Mouse (Mus musculus) lung, embryonic 16.5 days (tissue): ENCODE results near the gene Park7. TPM values are rescaled to one million over a fixed set of nuclear protein-coding genes. Genes with fewer than 3 reads are reported as not detected.

Experiments used
- ATAC-seq: fragments of 200-750 bp; cut with Nextera tagmentation; 2 replicates; pipeline ENCODE4 v1.8.0; 2017; ENCODE audit warnings: low read depth, mild to moderate bottlenecking, moderate library complexity
- H3K27ac ChIP-seq: fragments of 300-500 bp; sonication (generic); 2 replicates; pipeline ENCODE4 v1.5.1; 2014; ENCODE audit warnings: mild to moderate bottlenecking, control low read depth, low read length
- H3K27me3 ChIP-seq: fragments of 300-500 bp; sonication (generic); 2 replicates; pipeline ENCODE4 v1.6.1; 2014; ENCODE audit warnings: low read depth, low read length, mixed read lengths; ENCODE audit not compliant: control insufficient read depth, insufficient read depth
- H3K36me3 ChIP-seq: fragments of 300-500 bp; sonication (generic); 2 replicates; pipeline ENCODE4 v1.6.1; 2014; ENCODE audit warnings: low read length; ENCODE audit not compliant: control insufficient read depth, insufficient read depth
- H3K4me1 ChIP-seq: fragments of 300-500 bp; sonication (generic); replicated peaks from 2 replicates; pipeline ENCODE4 v1.6.1; 2014; ENCODE audit warnings: low read length, mixed read lengths; ENCODE audit not compliant: control insufficient read depth, insufficient read depth
- H3K4me2 ChIP-seq: fragments of 300-500 bp; sonication (generic); 2 replicates; pipeline ENCODE4 v1.6.1; 2014; ENCODE audit warnings: low read depth, low read length, control low read depth
- H3K4me3 ChIP-seq: fragments of 300-500 bp; sonication (generic); 2 replicates; pipeline ENCODE4 v1.5.1; 2014; ENCODE audit warnings: mild to moderate bottlenecking, low read length, control low read depth
- H3K9ac ChIP-seq: fragments of 300-500 bp; sonication (generic); 2 replicates; pipeline ENCODE4 v1.6.1; 2014; ENCODE audit warnings: low read length, control low read depth
- H3K9me3 ChIP-seq: fragments of 300-500 bp; sonication (generic); 2 replicates; pipeline ENCODE4 v1.6.1; 2016; ENCODE audit warnings: low read length; ENCODE audit not compliant: control insufficient read depth
- WGBS: fragments of 180-500 bp; shearing (Covaris S2); extraction: QIAGEN DNeasy Blood & Tissue Kit; methylation state at CpG from one replicate; pipeline ENCODE4 v1.1.7; 2014; 5-methylcytosine and 5-hydroxymethylcytosine counted together
- polyA plus RNA-seq: library from polyadenylated mRNA; unstranded; fragments of >200 nt; fragmentation: Nextera tagmentation; extraction: Ambion mirVana; gene quantifications from 2 replicates; pipeline ENCODE4 v1.2.1, GENCODE M21; 2015

Gene Park7
- polyA plus RNA-seq, 1 experiment from 2014 or later, result 403 TPM

DNA sequence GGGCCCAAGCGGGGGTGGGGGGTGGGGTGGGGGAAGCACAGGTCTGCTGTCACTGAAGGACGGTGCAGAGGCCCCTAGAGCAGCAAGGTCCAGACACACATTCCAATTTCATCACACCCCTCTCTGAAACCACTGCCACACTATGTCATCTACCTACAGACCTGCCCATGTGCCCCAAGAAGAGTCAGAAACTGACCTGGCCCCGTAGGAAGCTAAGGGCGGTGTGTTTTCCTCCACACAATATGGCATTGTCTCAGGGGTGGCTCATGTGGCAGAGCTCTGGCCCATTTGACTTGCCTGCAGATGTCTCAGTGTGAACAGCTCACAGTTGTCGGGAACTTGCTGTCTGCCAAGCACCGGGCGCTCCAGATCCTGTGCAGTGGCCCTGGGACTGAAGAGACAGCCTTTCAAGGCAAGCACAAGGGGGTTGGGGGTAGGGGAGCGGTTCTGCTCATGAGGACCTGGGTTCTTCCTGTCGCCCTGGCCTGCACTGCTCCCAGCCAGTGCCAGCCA, 42.0 kb downstream of the Park7 start:
- whole genome bisulfite sequencing, result 30% methylated on average over 9 of the region's 9 CpGs
- H3K4me2 ChIP-seq, result no peak overlapping the region
- H3K4me1 ChIP-seq, result peaks cover 40% of the 10 kb centered on the region
- H3K36me3 ChIP-seq, result peaks cover 7% of the 10 kb centered on the region
- H3K27me3 ChIP-seq, result no peaks in the 10 kb centered on the region
- peak overlapping the region; percentile 84 for H3K27ac ChIP-seq
- H3K4me3 ChIP-seq, result no peak overlapping the region
- H3K9ac ChIP-seq, result peak overlapping the region; percentile 49
- no peaks in the 10 kb centered on the region for H3K9me3 ChIP-seq
- ATAC-seq, result peak; percentile 17

DNA sequence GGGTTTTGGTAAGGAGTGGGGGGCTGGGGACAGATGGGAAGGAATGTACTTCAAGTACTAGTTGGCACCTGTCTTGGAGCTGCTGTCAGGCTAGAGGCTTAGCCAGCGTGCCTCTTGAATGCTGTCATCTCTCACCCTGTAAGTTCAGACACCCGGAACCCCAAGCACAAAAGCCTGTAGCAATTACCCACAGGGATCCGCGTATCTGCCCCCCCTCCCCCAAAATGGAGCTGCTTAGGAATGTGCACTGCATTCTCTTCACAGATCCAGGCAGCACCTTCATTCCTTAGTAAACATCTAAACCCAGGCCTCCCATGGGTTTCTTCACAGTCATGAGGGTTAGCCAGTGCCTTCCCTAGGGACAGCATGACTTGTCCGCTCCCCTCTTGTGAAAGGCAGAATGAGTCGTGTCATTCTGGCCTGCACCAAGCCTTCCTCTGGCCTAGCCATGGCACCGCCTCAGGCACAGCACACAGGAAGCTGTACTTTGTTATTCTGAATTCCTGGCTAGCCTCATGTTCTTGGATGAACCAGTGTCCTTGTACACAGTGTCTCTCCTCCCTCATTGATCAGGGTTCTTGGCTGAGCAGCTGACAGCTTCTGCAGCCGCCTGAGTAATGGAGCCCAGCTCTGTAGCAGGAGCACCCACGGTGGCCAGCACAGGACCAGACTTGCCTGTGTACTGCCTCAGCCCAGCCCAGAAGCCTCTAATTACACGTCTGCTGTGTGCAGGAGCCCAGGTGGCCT, 42.7 kb downstream of the Park7 start:
- peak; percentile 79 for ATAC-seq
- H3K4me2 ChIP-seq, result no peak overlapping the region
- H3K9me3 ChIP-seq, result no peaks in the 10 kb centered on the region
- peaks cover 40% of the 10 kb centered on the region for H3K4me1 ChIP-seq
- peaks cover 12% of the 10 kb centered on the region for H3K36me3 ChIP-seq
- no peaks in the 10 kb centered on the region for H3K27me3 ChIP-seq
- 27% methylated on average over 10 of the region's 10 CpGs for WGBS
- H3K9ac ChIP-seq, result peak overlapping the region; percentile 49
- peak overlapping the region; percentile 84 for H3K27ac ChIP-seq
- H3K4me3 ChIP-seq, result no peak overlapping the region

DNA sequence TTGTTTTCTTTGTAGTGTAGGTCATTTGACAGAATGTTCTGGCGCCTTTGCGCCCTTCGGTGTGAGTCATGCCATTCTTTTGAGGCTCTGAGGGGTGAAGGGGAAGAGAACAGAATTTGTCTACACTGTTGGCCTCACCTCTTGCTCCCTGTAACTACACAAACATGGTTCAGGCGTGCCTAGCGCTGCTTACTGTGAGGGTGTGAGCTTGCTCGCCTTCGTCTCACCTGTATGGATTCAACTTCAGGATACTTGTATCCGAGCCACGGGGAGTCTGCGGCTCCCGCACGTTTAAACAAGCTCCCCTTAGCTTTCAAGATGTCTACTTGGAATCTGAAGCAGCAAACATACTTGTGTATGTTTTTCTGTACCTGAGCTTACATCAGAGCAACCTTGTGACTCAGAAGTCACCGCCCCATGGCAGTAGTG, 43.3 kb downstream of the Park7 start:
- Histone ChIP-seq H3K27ac (peak overlapping the region; percentile 84), H3K4me3 (no peak overlapping the region), H3K4me1 (peaks cover 40% of the 10 kb centered on the region), H3K9me3 (no peaks in the 10 kb centered on the region), H3K9ac (no peak overlapping the region), H3K27me3 (no peaks in the 10 kb centered on the region), H3K4me2 (no peak overlapping the region), H3K36me3 (peaks cover 17% of the 10 kb centered on the region)
- 55% methylated on average over 13 of the region's 13 CpGs for WGBS
- peak; percentile 32; the same call in 1 of the 2 replicates for ATAC-seq

DNA sequence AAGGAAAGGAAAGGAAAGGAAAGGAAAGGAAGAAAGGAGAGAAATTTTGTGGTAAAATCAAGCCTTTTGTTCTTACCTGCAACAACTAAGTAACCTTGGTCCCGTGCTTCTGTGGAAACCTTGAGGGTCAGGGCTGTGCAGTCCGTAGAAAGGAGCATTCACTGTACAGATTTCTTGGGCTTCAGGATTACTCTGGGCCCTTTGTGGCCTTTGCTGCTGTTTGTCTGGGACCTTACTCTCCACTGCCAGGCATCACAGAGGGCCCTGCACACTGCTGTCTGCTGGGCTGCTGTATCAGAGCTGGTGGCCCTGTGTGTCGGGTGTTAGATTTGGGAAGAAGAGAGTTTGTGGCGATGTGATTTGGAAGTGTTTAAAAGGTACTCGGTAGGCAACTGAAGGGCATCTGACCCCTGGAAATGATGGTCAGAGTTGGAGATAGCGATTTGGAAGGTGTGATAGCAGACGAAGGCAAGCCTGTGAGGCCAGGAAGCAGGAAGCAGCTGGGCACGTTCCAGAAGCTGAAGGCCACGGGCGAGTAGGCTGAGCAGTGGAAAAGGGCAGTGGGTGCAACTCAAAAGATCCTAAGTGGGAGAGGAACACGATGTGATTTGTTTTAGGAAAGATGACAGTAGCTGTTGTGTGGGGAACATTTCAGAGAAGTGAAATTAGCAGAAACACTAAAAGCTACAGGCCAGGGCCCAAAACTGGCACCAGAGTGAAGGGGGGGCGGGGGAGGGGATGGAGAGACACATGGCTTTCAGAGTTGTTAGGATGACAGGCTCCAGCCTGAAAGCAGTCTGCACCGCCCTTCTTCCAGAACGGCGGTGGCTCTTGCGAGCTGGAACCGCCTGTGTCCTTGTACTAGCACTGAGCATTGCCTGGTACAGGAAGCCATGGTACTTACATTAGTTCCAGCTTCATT, 44.7 kb downstream of the Park7 start:
- no peak overlapping the region for H3K4me3 ChIP-seq
- H3K9ac ChIP-seq, result peak overlapping the region; percentile 8; the same call in 1 of the 2 replicates
- WGBS, result 41% methylated on average over 17 of the region's 17 CpGs
- H3K4me2 ChIP-seq, result no peak overlapping the region
- H3K9me3 ChIP-seq, result no peaks in the 10 kb centered on the region
- H3K36me3 ChIP-seq, result peaks cover 27% of the 10 kb centered on the region
- H3K4me1 ChIP-seq, result peaks cover 40% of the 10 kb centered on the region
- ATAC-seq, result no peak
- peak overlapping the region; percentile 45; the same call in 1 of the 2 replicates for H3K27ac ChIP-seq
- no peaks in the 10 kb centered on the region for H3K27me3 ChIP-seq

DNA sequence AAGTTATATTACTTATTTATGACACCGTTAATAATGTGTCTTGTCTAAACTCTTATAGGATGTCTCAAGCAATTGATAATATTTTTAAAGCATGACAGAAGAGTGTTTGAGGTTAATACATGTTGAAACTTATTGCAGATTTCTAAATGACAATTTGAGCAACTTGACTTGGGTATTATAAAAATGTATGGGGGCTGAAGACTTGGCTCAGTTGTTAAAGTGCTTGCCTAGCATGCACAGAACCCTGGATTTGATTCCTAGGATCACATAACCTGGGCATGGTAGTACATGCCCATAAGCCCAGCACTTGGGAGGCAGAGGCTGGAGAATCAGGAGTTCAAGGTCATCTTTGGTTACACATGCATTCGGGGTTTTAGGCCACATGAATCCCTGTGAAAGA, 45.4 kb downstream of the Park7 start:
- no peak for ATAC-seq
- 62% methylated on average over 2 of the region's 2 CpGs for WGBS
- 0 out of 2 replicates have a peak overlapping the region, but pooled peaks have one; percentile 45 for H3K27ac ChIP-seq
- peaks cover 45% of the 10 kb centered on the region for H3K4me1 ChIP-seq
- H3K9ac ChIP-seq, result no peak overlapping the region
- no peaks in the 10 kb centered on the region for H3K27me3 ChIP-seq
- no peak overlapping the region for H3K4me3 ChIP-seq
- H3K4me2 ChIP-seq, result no peak overlapping the region
- no peaks in the 10 kb centered on the region for H3K9me3 ChIP-seq
- H3K36me3 ChIP-seq, result peaks cover 27% of the 10 kb centered on the region

DNA sequence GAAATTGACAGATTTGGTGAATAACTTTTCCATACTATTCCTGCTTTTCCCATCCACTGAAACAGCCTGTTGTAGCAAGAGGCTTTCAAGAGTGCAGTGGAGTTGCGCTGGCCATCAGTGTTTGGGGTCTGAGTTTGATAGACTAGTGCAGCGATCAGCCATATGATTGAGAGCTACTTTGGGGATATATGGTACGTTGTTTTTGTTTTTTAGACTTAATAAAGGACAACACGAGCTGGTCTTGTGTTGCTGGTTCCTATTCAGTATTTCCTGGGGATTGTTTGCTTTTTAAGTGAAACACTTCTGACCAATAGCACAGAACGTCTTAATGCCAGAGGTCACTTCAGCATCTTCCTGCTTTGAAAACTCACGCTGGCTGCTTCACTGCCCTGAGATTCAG, 46.1 kb downstream of the Park7 start:
- Histone ChIP-seq H3K9ac (no peak overlapping the region), H3K27me3 (no peaks in the 10 kb centered on the region), H3K4me2 (no peak overlapping the region), H3K27ac (no peak overlapping the region), H3K4me3 (no peak overlapping the region), H3K9me3 (no peaks in the 10 kb centered on the region), H3K36me3 (peaks cover 27% of the 10 kb centered on the region), H3K4me1 (peaks cover 49% of the 10 kb centered on the region)
- no peak for ATAC-seq
- WGBS, result 70% methylated on average over 6 of the region's 6 CpGs

DNA sequence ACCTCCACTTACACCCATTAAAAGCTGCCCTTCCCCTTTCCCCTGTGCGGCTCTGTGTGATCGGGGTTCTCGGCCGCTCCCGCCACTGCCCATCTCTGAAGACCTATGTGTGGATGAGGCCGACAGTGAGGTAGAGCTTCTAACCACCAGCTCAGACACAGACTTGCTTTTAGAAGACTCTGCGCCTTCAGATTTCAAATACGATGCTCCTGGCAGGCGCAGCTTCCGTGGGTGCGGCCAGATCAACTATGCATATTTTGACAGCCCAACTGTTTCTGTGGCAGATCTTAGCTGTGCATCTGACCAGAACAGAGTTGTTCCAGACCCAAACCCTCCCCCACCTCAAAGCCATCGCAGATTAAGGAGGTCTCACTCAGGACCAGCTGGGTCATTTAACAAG, 47.7 kb downstream of the Park7 start:
- no peaks in the 10 kb centered on the region for H3K27me3 ChIP-seq
- no peak overlapping the region for H3K9ac ChIP-seq
- WGBS, result 89% methylated on average over 12 of the region's 12 CpGs
- no peak overlapping the region for H3K4me2 ChIP-seq
- H3K36me3 ChIP-seq, result peaks cover 27% of the 10 kb centered on the region
- peaks cover 43% of the 10 kb centered on the region for H3K4me1 ChIP-seq
- H3K9me3 ChIP-seq, result no peaks in the 10 kb centered on the region
- no peak overlapping the region for H3K4me3 ChIP-seq
- no peak for ATAC-seq
- H3K27ac ChIP-seq, result no peak overlapping the region

DNA sequence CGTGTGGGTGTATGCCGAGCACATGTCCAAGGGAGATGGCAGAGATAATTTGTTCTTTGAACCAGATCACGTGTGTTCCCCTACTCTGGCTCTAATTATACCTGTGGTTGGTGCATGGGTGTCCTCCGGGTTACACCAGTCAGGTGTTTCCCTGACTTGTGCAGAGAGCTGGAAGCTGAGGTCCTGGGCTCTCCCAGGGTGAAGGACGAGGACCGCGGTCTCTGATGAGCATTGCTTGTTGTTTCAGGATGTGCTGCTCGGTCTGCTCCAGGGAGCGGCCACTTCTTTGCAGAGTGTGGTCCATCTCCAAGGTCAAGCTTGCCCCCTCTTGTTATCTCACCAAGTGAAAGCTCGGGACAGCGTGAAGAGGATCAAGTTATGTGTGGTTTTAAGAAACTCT, 48.2 kb downstream of the Park7 start:
- H3K27ac ChIP-seq, result no peak overlapping the region
- peaks cover 38% of the 10 kb centered on the region for H3K4me1 ChIP-seq
- ATAC-seq, result no peak
- no peak overlapping the region for H3K4me2 ChIP-seq
- H3K9ac ChIP-seq, result no peak overlapping the region
- no peaks in the 10 kb centered on the region for H3K27me3 ChIP-seq
- no peaks in the 10 kb centered on the region for H3K9me3 ChIP-seq
- no peak overlapping the region for H3K4me3 ChIP-seq
- WGBS, result 91% methylated on average over 11 of the region's 11 CpGs
- H3K36me3 ChIP-seq, result peaks cover 27% of the 10 kb centered on the region

DNA sequence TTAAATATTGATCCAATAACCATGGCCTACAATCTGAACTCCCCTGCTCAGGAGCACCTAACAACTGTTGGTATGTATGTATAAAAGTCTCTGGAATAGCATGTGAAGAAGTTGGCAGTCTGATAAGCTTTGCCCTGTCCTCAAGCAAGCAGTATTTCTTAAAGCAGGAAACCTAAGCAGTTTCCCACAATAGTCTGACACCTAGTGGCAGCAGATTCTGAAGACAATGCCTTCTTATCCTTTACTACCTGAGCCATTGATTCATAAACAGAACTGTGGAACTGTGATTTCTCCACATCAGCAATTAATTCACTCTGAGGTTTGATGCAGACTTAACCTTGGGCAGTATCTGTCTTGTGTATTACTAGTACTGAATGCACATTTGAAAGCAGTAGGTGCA, 48.9 kb downstream of the Park7 start:
- no peak overlapping the region; the same call in 1 of the 2 replicates for H3K27ac ChIP-seq
- no peak overlapping the region for H3K9ac ChIP-seq
- peaks cover 27% of the 10 kb centered on the region for H3K36me3 ChIP-seq
- H3K9me3 ChIP-seq, result no peaks in the 10 kb centered on the region
- peaks cover 35% of the 10 kb centered on the region for H3K4me1 ChIP-seq
- no peaks in the 10 kb centered on the region for H3K27me3 ChIP-seq
- ATAC-seq, result no peak
- H3K4me2 ChIP-seq, result no peak overlapping the region
- H3K4me3 ChIP-seq, result no peak overlapping the region
